Mouse (Mus musculus) embryonic facial prominence, embryonic 15.5 days (tissue): Measurements from ENCODE around the gene Crtam. TPM values are rescaled to one million over a fixed set of nuclear protein-coding genes. Genes with fewer than 3 reads are reported as not detected.

Experiments
- ATAC-seq: fragments of 200-750 bp; cut with Nextera tagmentation; 2 replicates; pipeline ENCODE4 v1.8.0; 2017; ENCODE audit warnings: low read depth, moderate TSS enrichment; ENCODE audit not compliant: insufficient number of reproducible peaks, low FRiP score, low TSS enrichment
- H3K27ac ChIP-seq: fragments of 300-500 bp; sonication (generic); replicated peaks from 2 replicates; pipeline ENCODE4 v1.5.1; 2015; ENCODE audit warnings: mild to moderate bottlenecking, inconsistent platforms
- H3K27me3 ChIP-seq: fragments of 300-500 bp; sonication (generic); 2 replicates; pipeline ENCODE4 v1.6.1; 2015; ENCODE audit warnings: inconsistent platforms
- H3K36me3 ChIP-seq: fragments of 300-500 bp; sonication (generic); 2 replicates; pipeline ENCODE4 v1.6.1; 2015; ENCODE audit warnings: mild to moderate bottlenecking, inconsistent platforms
- H3K4me1 ChIP-seq: fragments of 300-500 bp; sonication (generic); 2 replicates; pipeline ENCODE4 v1.6.1; 2015; ENCODE audit warnings: inconsistent platforms
- H3K4me2 ChIP-seq: fragments of 300-500 bp; sonication (generic); replicated peaks from 2 replicates; pipeline ENCODE4 v1.6.1; 2015; ENCODE audit warnings: mild to moderate bottlenecking, inconsistent platforms
- H3K4me3 ChIP-seq: fragments of 300-500 bp; sonication (generic); replicated peaks from 2 replicates; pipeline ENCODE4 v1.5.1; 2015; ENCODE audit warnings: mild to moderate bottlenecking, inconsistent platforms
- H3K9ac ChIP-seq: fragments of 300-500 bp; sonication (generic); 2 replicates; pipeline ENCODE4 v1.6.1; 2015; ENCODE audit warnings: inconsistent platforms
- H3K9me3 ChIP-seq: fragments of 300-500 bp; sonication (generic); replicated peaks from 2 replicates; pipeline ENCODE4 v1.6.1; 2016; ENCODE audit warnings: inconsistent platforms
- WGBS: fragments of 180-500 bp; shearing (Covaris S2); methylation state at CpG from one replicate; pipeline ENCODE4 v1.1.7; 2015; 5-methylcytosine and 5-hydroxymethylcytosine counted together
- polyA plus RNA-seq: library from polyadenylated mRNA; unstranded; fragments of >200 nt; fragmentation: Nextera tagmentation; extraction: Ambion mirVana; gene quantifications from 2 replicates; pipeline ENCODE4 v1.2.1, GENCODE M21; 2015

Crtam gene
- polyA plus RNA-seq, 1 experiment from 2014 or later, result 0.23 TPM

DNA sequence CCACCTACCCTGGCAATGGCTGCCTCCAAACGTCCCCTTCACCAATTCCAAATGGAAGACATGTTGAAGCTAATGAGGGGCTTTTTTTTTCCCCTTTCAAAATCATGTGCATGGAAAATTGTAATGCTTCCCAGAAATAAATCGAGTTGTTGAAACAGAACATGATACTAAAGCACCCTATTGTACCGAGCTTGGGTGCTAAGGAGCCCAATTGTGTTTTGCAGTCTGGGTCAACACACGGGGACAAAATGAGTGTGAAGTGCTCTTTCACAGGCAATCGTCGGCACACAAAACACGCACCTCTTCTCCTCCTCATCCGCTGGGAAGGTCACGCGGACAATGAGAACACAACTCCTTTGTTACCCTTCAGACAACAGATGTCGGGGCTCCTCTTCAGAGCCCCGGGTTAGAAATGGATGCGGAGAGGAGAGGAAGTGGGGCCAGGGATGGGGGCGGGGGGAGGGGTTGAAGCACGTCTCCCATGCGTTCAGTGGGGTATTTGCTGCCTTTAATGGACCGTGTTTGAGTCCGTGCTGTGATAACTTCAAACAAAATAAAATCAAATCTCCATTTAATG is 55.3 kb downstream of the Crtam start:
- no peaks in the 10 kb centered on the region for H3K4me1 ChIP-seq
- no peak overlapping the region; the same call in 1 of the 2 replicates for H3K4me2 ChIP-seq
- no peaks in the 10 kb centered on the region for H3K27me3 ChIP-seq
- H3K36me3 ChIP-seq, result no peaks in the 10 kb centered on the region
- no peak overlapping the region for H3K27ac ChIP-seq
- no peak overlapping the region for H3K9ac ChIP-seq
- WGBS, result 43% methylated on average over 18 of the region's 18 CpGs
- no peak overlapping the region for H3K4me3 ChIP-seq
- ATAC-seq, result no peak
- H3K9me3 ChIP-seq, result no peaks in the 10 kb centered on the region

DNA sequence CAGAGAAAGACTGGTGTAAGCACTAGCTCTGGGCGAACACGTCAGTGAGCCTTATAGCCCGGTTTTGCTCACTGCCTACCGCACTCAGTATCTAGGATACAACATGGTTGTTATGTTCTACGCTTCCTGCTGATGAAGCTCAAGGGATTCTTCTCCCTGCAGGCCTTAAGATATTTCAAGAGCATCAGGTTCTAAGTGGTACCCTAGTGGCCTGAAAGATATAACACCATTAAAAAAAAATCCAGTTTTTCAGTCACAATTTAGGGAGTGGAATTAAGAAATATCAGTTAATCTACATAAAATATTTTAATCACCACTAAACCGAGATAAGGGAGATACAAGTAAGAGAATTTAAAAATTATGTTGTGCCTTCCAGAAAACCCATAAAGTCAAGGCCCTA is 56.0 kb downstream of the Crtam start:
- H3K36me3 ChIP-seq, result no peaks in the 10 kb centered on the region
- no peaks in the 10 kb centered on the region for H3K27me3 ChIP-seq
- H3K4me1 ChIP-seq, result no peaks in the 10 kb centered on the region
- H3K9ac ChIP-seq, result no peak overlapping the region
- no peaks in the 10 kb centered on the region for H3K9me3 ChIP-seq
- no peak overlapping the region for H3K27ac ChIP-seq
- H3K4me2 ChIP-seq, result no peak overlapping the region
- ATAC-seq, result no peak
- H3K4me3 ChIP-seq, result no peak overlapping the region
- 89% methylated on average over 6 of the region's 6 CpGs for WGBS

DNA sequence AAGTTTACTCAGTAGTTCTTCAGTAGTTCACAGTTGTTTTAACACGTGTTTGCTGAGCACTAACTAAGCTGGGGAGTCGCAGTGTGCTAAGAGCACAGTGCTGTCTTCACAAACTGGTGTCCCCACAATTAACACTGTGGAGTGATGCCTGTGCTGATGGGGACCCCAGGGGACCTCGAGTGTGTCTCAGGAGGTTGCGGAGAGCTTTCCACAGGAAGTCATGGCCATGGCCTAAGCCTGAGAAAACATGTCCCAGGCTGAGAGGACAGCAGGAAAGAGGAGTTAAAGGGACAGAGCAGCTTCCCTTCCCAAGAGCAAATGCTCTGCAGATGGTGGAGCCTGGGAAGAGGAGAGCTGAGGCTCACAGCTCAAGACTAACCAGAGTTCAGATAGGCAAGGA is 57.3 kb downstream of the Crtam start:
- Histone ChIP-seq H3K27me3 (no peaks in the 10 kb centered on the region), H3K4me2 (no peak overlapping the region), H3K4me1 (no peaks in the 10 kb centered on the region), H3K27ac (no peak overlapping the region), H3K9ac (no peak overlapping the region), H3K36me3 (no peaks in the 10 kb centered on the region), H3K4me3 (no peak overlapping the region), H3K9me3 (no peaks in the 10 kb centered on the region)
- WGBS, result 62% methylated on average over 4 of the region's 4 CpGs
- no peak for ATAC-seq

DNA sequence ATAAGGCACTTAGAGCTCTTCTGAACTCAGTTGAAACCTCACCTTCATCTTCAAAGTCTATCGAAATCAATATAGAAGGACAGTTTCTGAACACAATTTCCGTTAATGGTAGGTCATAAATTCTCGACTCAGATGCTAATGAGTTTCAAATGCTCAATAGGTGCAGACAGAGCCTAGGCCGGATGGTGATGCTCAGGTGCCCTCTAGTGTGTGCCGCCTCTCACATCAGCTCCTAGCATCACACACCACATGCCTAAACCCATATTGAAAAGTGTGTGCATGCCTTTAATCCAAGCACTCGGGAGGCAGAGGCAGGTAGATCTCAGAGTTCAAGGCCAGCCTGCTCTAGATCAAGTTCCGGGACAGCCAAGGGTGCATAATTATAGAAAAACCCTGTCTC is 67.0 kb downstream of the Crtam start:
- Histone ChIP-seq H3K9ac (no peak overlapping the region), H3K4me3 (no peak overlapping the region), H3K36me3 (no peaks in the 10 kb centered on the region)

DNA sequence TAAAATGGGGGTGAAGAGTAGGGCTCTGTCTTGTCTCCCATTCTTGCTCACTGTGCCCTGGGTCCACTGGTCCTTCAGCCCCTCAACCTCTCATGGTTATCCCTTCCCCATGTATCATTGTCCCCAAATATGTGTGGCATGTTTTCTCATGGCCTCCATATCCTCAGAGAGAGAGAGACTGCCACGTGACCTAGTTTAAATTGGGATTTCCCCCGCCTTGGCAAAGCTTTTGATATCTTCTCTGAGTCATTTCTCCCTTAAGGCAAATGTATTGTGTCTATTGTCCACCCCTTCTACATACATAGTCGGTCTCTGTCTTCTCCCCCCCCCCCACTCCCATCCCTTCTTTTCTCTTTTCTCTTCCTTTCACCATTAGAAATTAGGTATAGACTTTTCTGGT is 71.1 kb downstream of the Crtam start:
- no peak overlapping the region for H3K4me3 ChIP-seq
- no peak for ATAC-seq
- 54% methylated on average over 3 of the region's 3 CpGs for WGBS
- no peaks in the 10 kb centered on the region for H3K36me3 ChIP-seq
- H3K9me3 ChIP-seq, result no peaks in the 10 kb centered on the region
- H3K4me1 ChIP-seq, result no peaks in the 10 kb centered on the region
- H3K9ac ChIP-seq, result no peak overlapping the region
- H3K27ac ChIP-seq, result no peak overlapping the region
- H3K4me2 ChIP-seq, result no peak overlapping the region
- no peaks in the 10 kb centered on the region for H3K27me3 ChIP-seq

More for the DNA sequence above, 67.0 kb downstream of the Crtam start:
- Histone ChIP-seq H3K4me1 (no peaks in the 10 kb centered on the region), H3K4me2 (no peak overlapping the region), H3K9me3 (no peaks in the 10 kb centered on the region), H3K27ac (no peak overlapping the region), H3K27me3 (no peaks in the 10 kb centered on the region)
- 60% methylated on average over 7 of the region's 7 CpGs for WGBS
- no peak for ATAC-seq

DNA sequence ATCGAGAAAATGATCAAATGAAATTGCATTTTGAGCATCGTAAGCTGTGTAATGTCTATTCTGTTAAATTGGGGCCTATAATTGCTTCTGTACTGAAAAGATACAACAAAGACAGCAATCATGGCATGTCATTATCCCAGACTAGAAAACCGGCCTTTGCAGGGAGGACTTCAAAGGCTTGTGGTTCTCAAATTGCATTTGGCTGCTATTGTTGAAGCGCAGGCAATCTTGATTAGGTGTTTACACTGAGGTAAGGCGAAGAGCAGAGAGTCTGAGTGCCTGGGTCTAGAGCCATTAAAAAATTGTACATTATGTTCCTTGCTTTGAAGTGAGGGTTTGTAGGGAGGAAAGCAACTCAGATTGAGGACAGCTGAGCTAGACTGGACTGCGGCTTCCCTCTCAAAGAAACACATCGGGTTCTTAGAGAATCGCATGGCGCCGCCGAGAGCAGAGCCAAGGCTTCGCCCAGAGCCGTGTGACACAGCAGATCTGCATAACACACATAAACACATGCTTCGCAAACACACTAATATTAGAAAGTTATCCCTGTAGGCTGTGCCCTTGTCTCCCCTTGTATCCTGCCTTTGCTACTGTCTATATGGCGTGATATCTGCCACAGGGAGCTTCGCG is 77.0 kb downstream of the Crtam start:
- no peak overlapping the region for H3K9ac ChIP-seq
- no peaks in the 10 kb centered on the region for H3K36me3 ChIP-seq
- H3K27ac ChIP-seq, result no peak overlapping the region
- no peaks in the 10 kb centered on the region for H3K27me3 ChIP-seq
- whole genome bisulfite sequencing, result 61% methylated on average over 17 of the region's 17 CpGs
- H3K9me3 ChIP-seq, result no peaks in the 10 kb centered on the region
- H3K4me2 ChIP-seq, result no peak overlapping the region
- no peak overlapping the region for H3K4me3 ChIP-seq
- no peaks in the 10 kb centered on the region for H3K4me1 ChIP-seq
- no peak for ATAC-seq

Other genes with a start within 250 kb of the Crtam start
- 2,291 and 2,301 TPM in 2 replicates for gene Hspa8, start 203.6 kb downstream of the Crtam start, polyA plus RNA-seq
- not detected in 2 replicates for gene Bsx, start 130.5 kb downstream of the Crtam start, polyA plus RNA-seq
- gene Jhy, start 40.5 kb downstream of the Crtam start, polyA plus RNA-seq, result 0.58 and 1.3 TPM in 2 replicates
- gene Ubash3b, start 157.1 kb upstream of the Crtam start, polyA plus RNA-seq, result 8.0 and 8.2 TPM in 2 replicates